Mouse (Mus musculus) embryonic facial prominence, embryonic 15.5 days (tissue): ENCODE measurements around the gene St3gal3. TPM values are rescaled to one million over a fixed set of nuclear protein-coding genes. Genes with fewer than 3 reads are reported as not detected.
A peak's percentile ranks its signal among the peaks of the same experiment; 100 is the strongest.

ENCODE experiments used
- ATAC-seq: fragments of 200-750 bp; cut with Nextera tagmentation; 2 replicates; pipeline ENCODE4 v1.8.0; 2017; ENCODE audit warnings: low read depth, moderate TSS enrichment; ENCODE audit not compliant: insufficient number of reproducible peaks, low FRiP score, low TSS enrichment
- H3K27ac ChIP-seq: fragments of 300-500 bp; sonication (generic); replicated peaks from 2 replicates; pipeline ENCODE4 v1.5.1; 2015; ENCODE audit warnings: mild to moderate bottlenecking, inconsistent platforms
- H3K27me3 ChIP-seq: fragments of 300-500 bp; sonication (generic); 2 replicates; pipeline ENCODE4 v1.6.1; 2015; ENCODE audit warnings: inconsistent platforms
- H3K36me3 ChIP-seq: fragments of 300-500 bp; sonication (generic); 2 replicates; pipeline ENCODE4 v1.6.1; 2015; ENCODE audit warnings: mild to moderate bottlenecking, inconsistent platforms
- H3K4me1 ChIP-seq: fragments of 300-500 bp; sonication (generic); 2 replicates; pipeline ENCODE4 v1.6.1; 2015; ENCODE audit warnings: inconsistent platforms
- H3K4me2 ChIP-seq: fragments of 300-500 bp; sonication (generic); replicated peaks from 2 replicates; pipeline ENCODE4 v1.6.1; 2015; ENCODE audit warnings: mild to moderate bottlenecking, inconsistent platforms
- H3K4me3 ChIP-seq: fragments of 300-500 bp; sonication (generic); replicated peaks from 2 replicates; pipeline ENCODE4 v1.5.1; 2015; ENCODE audit warnings: mild to moderate bottlenecking, inconsistent platforms
- H3K9ac ChIP-seq: fragments of 300-500 bp; sonication (generic); 2 replicates; pipeline ENCODE4 v1.6.1; 2015; ENCODE audit warnings: inconsistent platforms
- H3K9me3 ChIP-seq: fragments of 300-500 bp; sonication (generic); replicated peaks from 2 replicates; pipeline ENCODE4 v1.6.1; 2016; ENCODE audit warnings: inconsistent platforms
- WGBS: fragments of 180-500 bp; shearing (Covaris S2); methylation state at CpG from one replicate; pipeline ENCODE4 v1.1.7; 2015; 5-methylcytosine and 5-hydroxymethylcytosine counted together
- polyA plus RNA-seq: library from polyadenylated mRNA; unstranded; fragments of >200 nt; fragmentation: Nextera tagmentation; extraction: Ambion mirVana; gene quantifications from 2 replicates; pipeline ENCODE4 v1.2.1, GENCODE M21; 2015

The St3gal3 gene
- polyA plus RNA-seq, 1 experiment from 2014 or later: 9.8 TPM

DNA sequence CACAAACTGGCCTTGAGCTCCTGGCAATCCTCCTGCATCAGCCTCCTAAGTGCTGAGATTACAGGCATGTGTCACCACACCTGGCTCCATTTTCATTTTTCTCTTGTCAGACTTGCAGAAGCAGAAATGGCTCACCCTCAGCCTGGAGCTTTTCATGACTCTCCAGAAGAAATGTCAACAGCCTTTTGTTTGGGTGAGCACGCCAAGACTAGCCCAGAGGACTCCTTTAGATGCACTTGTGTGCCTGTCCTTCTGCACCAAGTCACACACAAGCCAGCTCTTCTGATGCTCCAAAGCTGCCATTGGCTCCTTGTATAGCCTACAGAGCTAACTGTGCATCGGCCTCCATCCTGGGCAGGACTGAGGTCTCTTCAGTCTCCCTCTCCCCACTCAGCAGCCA is 141.3 kb downstream of the St3gal3 start:
- Histone ChIP-seq H3K4me2 (no peak overlapping the region), H3K27me3 (peaks cover under 1% of the 10 kb centered on the region), H3K27ac (no peak overlapping the region), H3K9ac (no peak overlapping the region), H3K36me3 (no peaks in the 10 kb centered on the region), H3K9me3 (no peaks in the 10 kb centered on the region), H3K4me3 (no peak overlapping the region), H3K4me1 (peaks cover 27% of the 10 kb centered on the region)
- no peak for ATAC-seq
- WGBS: 80% methylated on average over 2 of the region's 2 CpGs

DNA sequence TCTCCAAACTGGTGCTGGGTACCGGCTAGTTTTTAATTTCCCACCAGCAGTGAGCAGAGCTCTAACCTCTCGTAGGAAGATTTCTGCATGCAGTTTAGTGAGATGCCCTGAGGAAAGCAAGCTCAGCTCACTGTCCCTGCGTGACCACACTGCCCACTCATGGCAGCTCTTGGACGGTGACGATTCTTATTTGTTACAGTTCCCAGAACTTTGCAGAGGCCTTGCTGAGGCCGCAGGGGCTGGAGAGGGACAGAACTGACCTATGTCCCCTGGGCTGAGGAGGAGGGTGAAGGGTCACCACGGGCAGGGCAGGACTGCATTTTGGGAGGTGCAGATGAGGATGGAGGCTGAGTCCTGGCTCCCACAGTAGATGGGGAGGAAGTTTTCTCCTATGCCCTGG is 141.8 kb downstream of the St3gal3 start:
- no peak for ATAC-seq
- Histone ChIP-seq H3K27me3 (no peaks in the 10 kb centered on the region; the same call in 1 of the 2 replicates), H3K4me3 (no peak overlapping the region), H3K4me1 (peaks cover 21% of the 10 kb centered on the region), H3K9me3 (no peaks in the 10 kb centered on the region), H3K9ac (no peak overlapping the region), H3K27ac (no peak overlapping the region), H3K36me3 (no peaks in the 10 kb centered on the region), H3K4me2 (no peak overlapping the region)
- 63% methylated on average over 7 of the region's 7 CpGs for WGBS

DNA sequence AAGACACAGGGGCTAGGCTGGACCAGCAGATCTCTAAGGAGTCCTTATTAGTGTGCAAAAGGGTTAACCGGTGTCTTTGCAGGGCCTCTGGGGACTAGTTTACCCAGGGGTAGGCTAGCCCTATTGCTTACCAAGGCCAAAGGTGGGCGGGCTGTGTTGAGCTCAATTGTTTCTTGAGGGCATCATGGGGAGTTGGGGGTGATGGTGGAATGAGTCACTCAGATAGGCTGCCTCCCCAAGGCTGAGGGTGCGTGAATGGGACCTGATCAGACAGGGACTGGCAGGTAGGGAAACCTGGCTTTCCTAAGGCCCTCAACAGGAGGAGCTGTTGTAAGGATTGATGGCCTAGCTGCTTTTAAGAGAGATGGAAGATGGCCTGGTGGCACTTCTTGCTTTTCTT is 142.7 kb downstream of the St3gal3 start:
- no peaks in the 10 kb centered on the region for H3K36me3 ChIP-seq
- ATAC-seq: no peak
- no peak overlapping the region for H3K27ac ChIP-seq
- H3K4me2 ChIP-seq: no peak overlapping the region
- no peaks in the 10 kb centered on the region for H3K9me3 ChIP-seq
- H3K4me3 ChIP-seq: no peak overlapping the region
- peaks cover 13% of the 10 kb centered on the region for H3K4me1 ChIP-seq
- 94% methylated on average over 3 of the region's 3 CpGs for WGBS
- no peak overlapping the region for H3K9ac ChIP-seq
- H3K27me3 ChIP-seq: no peaks in the 10 kb centered on the region; the same call in 1 of the 2 replicates

DNA sequence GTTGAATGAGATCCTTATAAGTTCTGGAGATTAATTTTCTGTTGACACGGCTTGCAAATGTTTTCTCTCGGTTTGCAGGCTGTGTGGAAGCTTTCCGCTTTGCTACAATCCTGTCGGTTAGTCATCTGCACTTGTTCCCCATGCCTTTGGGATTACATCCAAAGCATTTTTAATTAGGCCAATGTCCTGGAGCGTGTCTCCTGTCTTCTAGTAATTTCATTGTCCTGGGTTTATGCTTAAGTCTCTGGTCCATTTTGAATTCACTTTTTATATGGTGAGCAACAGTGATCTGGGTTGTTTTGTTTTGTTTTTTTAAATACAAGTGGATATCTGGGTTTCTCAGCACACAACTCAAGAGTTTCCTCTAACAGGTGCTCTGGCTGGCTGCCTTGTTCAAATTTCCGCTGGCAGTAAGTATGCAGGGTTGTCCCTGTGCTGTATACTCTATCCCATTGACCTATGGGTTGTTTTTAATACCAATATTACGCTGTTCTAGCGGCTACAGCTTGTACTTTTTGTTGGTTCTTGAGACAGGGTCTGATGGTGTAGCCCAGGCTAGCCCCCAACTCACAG is 143.6 kb downstream of the St3gal3 start:
- Histone ChIP-seq H3K27ac (no peak overlapping the region), H3K4me3 (no peak overlapping the region), H3K4me1 (peaks cover 14% of the 10 kb centered on the region; the same call in 1 of the 2 replicates), H3K9me3 (no peaks in the 10 kb centered on the region), H3K27me3 (no peaks in the 10 kb centered on the region; the same call in 1 of the 2 replicates), H3K9ac (no peak overlapping the region), H3K4me2 (no peak overlapping the region), H3K36me3 (no peaks in the 10 kb centered on the region)
- 66% methylated on average over 8 of the region's 8 CpGs for WGBS
- no peak for ATAC-seq

DNA sequence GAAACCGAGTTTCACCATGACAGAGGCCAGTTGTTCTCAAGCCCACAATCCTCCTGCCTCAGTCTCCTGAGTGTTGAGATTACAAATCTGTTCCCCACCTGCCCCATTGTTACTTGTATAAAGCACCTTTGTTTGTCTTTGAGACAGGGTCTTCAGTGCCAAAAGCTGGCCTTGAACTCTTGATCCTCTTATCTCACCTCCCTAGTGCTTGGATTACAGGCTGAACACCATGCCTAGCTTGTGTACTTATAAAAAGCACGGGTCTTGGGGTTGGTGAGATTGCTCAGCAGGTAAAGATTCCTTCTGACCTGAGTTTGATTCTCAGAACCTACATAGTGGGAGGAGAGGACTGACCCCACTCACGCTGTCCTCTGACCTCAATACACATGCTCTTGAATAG is 144.1 kb downstream of the St3gal3 start:
- Histone ChIP-seq H3K9ac (no peak overlapping the region), H3K4me3 (no peak overlapping the region), H3K27me3 (no peaks in the 10 kb centered on the region; the same call in 1 of the 2 replicates), H3K4me2 (no peak overlapping the region), H3K9me3 (no peaks in the 10 kb centered on the region), H3K4me1 (peaks cover 15% of the 10 kb centered on the region), H3K27ac (no peak overlapping the region; the same call in 1 of the 2 replicates), H3K36me3 (no peaks in the 10 kb centered on the region)
- no peak for ATAC-seq
- 65% methylated on average over 3 of the region's 3 CpGs for WGBS

DNA sequence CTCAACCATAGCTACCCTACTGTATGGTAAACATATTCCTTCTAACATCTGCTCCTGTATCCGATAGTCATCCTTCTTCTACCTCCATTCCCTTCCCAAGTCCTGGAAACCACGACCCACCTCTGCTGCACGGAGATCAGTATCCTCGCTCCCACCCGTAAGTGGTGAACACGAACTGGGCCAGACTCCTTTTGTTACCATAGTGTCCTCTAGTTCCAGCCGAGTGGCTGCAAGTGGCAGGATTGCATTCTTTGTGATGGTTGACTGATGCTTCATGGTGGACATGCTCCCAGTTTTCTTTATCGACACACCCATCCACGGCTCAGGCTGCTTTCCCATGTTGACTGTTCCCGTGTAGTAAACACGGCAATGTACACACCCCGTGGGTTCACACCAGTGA is 144.9 kb downstream of the St3gal3 start:
- WGBS: 86% methylated on average over 12 of the region's 12 CpGs
- H3K9me3 ChIP-seq: no peaks in the 10 kb centered on the region
- H3K4me1 ChIP-seq: peaks cover 23% of the 10 kb centered on the region
- H3K4me2 ChIP-seq: no peak overlapping the region
- ATAC-seq: no peak
- no peaks in the 10 kb centered on the region for H3K36me3 ChIP-seq
- H3K27me3 ChIP-seq: no peaks in the 10 kb centered on the region
- no peak overlapping the region for H3K4me3 ChIP-seq
- H3K9ac ChIP-seq: no peak overlapping the region
- H3K27ac ChIP-seq: no peak overlapping the region

DNA sequence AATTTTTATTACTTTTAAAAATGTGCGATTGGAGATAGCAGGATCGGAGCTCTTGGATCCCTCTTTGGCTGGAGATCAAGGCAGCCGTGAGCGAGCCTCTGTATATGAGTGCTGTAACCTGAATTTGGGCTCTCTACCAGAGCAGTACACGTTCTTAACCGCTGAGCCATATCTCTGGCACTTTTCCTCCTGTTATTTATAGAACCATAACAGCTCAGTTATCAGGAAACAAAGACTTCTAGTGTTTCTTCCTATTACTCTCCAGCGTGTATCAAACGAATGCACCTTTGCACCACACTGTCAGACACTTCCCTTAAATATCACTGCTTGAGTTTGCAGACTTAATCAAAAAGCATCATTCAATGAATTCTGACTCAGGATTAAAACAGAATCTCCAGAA is 147.9 kb downstream of the St3gal3 start:
- peaks cover 26% of the 10 kb centered on the region for H3K4me1 ChIP-seq
- H3K36me3 ChIP-seq: no peaks in the 10 kb centered on the region
- 65% methylated on average over 8 of the region's 8 CpGs for WGBS
- H3K27me3 ChIP-seq: no peaks in the 10 kb centered on the region
- no peaks in the 10 kb centered on the region for H3K9me3 ChIP-seq
- ATAC-seq: no peak
- no peak overlapping the region for H3K9ac ChIP-seq
- no peak overlapping the region for H3K4me2 ChIP-seq
- H3K4me3 ChIP-seq: no peak overlapping the region
- H3K27ac ChIP-seq: no peak overlapping the region

DNA sequence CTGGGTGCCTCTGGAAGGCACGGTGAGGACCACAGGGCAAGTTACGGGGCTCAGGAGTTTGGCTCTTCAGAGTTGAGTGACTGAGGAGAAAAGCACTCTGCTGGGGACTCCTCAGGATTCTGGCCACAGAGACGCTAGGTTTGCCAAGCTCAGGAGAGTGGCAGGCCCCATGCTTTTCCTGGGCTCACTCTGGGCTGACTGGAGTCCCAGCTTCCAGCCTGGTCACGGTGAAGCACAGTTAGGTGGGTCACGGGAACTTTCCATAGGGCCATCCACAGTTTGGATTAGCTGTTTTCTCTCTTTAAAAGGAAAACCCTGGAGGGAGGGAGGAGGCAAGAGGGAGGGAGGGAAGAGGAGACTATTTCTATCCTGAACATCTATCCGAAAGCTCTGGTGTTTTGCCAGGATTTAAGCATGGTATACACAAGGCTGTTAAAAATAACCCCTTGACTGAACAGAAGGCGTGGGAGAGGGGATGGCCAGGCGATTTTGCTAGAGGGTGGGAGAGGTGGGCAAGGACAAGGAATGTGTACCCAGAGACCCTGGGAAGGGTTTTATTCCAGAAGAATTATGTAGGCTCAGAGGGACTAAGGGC is 149.6 kb downstream of the St3gal3 start:
- no peaks in the 10 kb centered on the region for H3K27me3 ChIP-seq
- H3K27ac ChIP-seq: no peak overlapping the region; the same call in 1 of the 2 replicates
- no peak overlapping the region for H3K4me2 ChIP-seq
- H3K4me1 ChIP-seq: peaks cover 25% of the 10 kb centered on the region
- H3K4me3 ChIP-seq: no peak overlapping the region
- WGBS: 52% methylated on average over 8 of the region's 8 CpGs
- no peak overlapping the region for H3K9ac ChIP-seq
- H3K36me3 ChIP-seq: no peaks in the 10 kb centered on the region
- peak; percentile 61 for ATAC-seq
- no peaks in the 10 kb centered on the region for H3K9me3 ChIP-seq

DNA sequence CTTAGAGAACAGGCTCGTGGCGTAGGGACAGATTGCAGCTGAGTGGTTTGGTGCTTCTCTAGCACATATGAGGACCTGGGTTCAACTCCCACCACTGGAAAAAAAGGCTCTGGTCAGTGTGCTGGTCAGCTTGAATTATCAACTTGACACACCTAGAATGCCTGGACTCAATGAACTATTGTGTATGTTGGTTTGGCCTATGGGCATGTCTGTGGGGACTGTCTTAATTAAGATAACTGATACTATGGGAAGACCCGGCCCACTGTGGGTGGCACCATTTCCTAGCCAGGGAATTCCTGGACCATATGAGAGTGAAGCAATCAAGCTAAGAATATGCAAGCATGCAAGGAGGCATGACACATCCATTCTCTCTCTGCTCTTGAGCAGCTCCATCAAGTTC is 150.5 kb downstream of the St3gal3 start:
- Histone ChIP-seq H3K9me3 (no peaks in the 10 kb centered on the region), H3K4me1 (peaks cover 19% of the 10 kb centered on the region), H3K36me3 (no peaks in the 10 kb centered on the region), H3K9ac (no peak overlapping the region), H3K27ac (no peak overlapping the region), H3K27me3 (no peaks in the 10 kb centered on the region), H3K4me2 (no peak overlapping the region), H3K4me3 (no peak overlapping the region)
- 90% methylated on average over 3 of the region's 3 CpGs for WGBS
- ATAC-seq: no peak

DNA sequence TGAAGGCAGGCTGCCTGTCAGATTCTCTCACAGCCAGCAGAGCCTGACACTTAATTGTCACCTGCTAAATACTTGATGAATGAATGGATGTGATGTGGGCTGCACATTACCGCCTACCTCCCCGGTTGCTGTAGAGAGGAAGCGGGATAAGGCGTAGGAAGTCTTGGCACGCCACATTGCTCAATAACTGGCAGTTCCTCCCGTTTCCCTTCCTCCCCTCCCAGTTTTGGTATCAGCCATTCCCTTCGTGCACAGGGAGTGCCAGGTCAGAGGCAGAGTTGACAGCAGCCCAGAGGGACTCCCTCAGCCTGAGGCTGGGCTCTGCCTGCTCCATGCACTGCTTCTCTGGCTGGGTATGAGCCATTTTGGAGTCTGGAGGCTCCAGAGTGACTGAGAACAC is 152.0 kb downstream of the St3gal3 start:
- Histone ChIP-seq H3K27ac (no peak overlapping the region), H3K9me3 (no peaks in the 10 kb centered on the region), H3K9ac (no peak overlapping the region), H3K4me1 (peaks cover 19% of the 10 kb centered on the region), H3K36me3 (no peaks in the 10 kb centered on the region), H3K4me2 (no peak overlapping the region), H3K4me3 (no peak overlapping the region), H3K27me3 (no peaks in the 10 kb centered on the region)
- ATAC-seq: no peak
- WGBS: 59% methylated on average over 7 of the region's 7 CpGs

DNA sequence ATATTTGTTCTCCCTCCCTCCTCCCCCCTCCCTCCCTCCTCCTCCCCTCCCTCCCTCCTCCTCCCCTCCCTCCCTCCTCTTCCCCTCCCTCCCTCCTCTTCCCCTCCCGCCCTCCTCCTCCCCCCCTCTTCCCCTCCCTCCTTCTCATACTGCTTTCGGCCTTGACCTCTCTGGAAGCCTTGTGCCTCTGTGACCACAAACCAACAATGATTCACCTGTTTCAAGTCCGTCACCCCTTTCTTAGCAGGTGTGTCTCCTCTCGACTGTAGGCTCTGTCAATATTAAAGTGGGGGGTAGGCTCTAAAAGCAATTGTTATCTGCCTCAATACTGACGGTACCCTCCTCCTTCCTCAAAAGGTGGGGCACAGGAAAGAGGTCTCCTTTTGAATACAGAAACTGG is 153.2 kb downstream of the St3gal3 start:
- peaks cover 15% of the 10 kb centered on the region for H3K4me1 ChIP-seq
- H3K36me3 ChIP-seq: no peaks in the 10 kb centered on the region
- WGBS: 88% methylated on average over 4 of the region's 5 CpGs
- H3K9ac ChIP-seq: no peak overlapping the region
- no peak overlapping the region for H3K27ac ChIP-seq
- no peak overlapping the region for H3K4me3 ChIP-seq
- no peak for ATAC-seq
- no peak overlapping the region for H3K4me2 ChIP-seq
- H3K9me3 ChIP-seq: no peaks in the 10 kb centered on the region
- no peaks in the 10 kb centered on the region for H3K27me3 ChIP-seq

DNA sequence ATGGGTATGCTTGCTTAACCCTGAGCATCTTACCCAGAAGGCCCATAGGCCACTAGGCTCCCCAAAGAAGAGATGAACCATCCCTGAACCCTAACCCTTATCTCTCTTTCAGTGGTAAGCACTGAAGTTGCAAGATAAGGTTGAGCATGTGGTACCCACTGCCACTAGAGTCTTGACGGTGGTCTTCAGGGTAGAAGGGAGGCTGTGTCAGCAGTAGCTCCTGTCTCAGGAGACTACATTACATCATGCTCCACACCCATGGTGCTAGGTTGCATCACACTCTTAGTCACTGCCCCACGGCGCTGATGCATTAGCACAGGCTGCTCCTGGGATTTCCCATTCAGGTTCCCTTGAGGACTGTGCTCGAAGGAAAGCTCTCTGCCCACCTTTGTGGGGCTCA is 154.6 kb downstream of the St3gal3 start:
- 78% methylated on average over 4 of the region's 4 CpGs for WGBS

More for the DNA sequence above, 154.6 kb downstream of the St3gal3 start:
- Histone ChIP-seq H3K27me3 (no peaks in the 10 kb centered on the region), H3K9me3 (no peaks in the 10 kb centered on the region), H3K27ac (no peak overlapping the region), H3K9ac (no peak overlapping the region), H3K4me3 (no peak overlapping the region), H3K4me2 (no peak overlapping the region), H3K36me3 (no peaks in the 10 kb centered on the region), H3K4me1 (peaks cover 7% of the 10 kb centered on the region)
- ATAC-seq: 0 out of 2 replicates have a peak, but pooled peaks have one; percentile 36
